Mouse (Mus musculus) forebrain, embryonic 15.5 days (tissue): ENCODE data around the gene Camk2g. TPM values are rescaled to one million over a fixed set of nuclear protein-coding genes. Genes with fewer than 3 reads are reported as not detected.
"Not testable (repeated sequence)": the region's sequence is repeated elsewhere in the genome, so short reads cannot be mapped to it uniquely, and the experiment has no call there.

Source experiments
- ATAC-seq: fragments of 200-750 bp; cut with Nextera tagmentation; replicated peaks from 2 replicates; pipeline ENCODE4 v1.8.0; 2017; ENCODE audit warnings: mild to moderate bottlenecking, moderate TSS enrichment, moderate library complexity
- H3K27ac ChIP-seq: fragments of 300-500 bp; sonication (generic); replicated peaks from 2 replicates; pipeline ENCODE4 v1.5.1; 2015; ENCODE audit warnings: mild to moderate bottlenecking, inconsistent platforms
- H3K27me3 ChIP-seq: fragments of 300-500 bp; sonication (generic); 2 replicates; pipeline ENCODE4 v1.6.1; 2015; ENCODE audit warnings: inconsistent platforms
- H3K36me3 ChIP-seq: fragments of 300-500 bp; sonication (generic); 2 replicates; pipeline ENCODE4 v1.6.1; 2015; ENCODE audit warnings: mild to moderate bottlenecking, inconsistent platforms
- H3K4me1 ChIP-seq: fragments of 300-500 bp; sonication (generic); 2 replicates; pipeline ENCODE4 v1.6.1; 2015; ENCODE audit warnings: inconsistent platforms
- H3K4me2 ChIP-seq: fragments of 300-500 bp; sonication (generic); replicated peaks from 2 replicates; pipeline ENCODE4 v1.6.1; 2015; ENCODE audit warnings: mild to moderate bottlenecking, inconsistent platforms
- H3K4me3 ChIP-seq: fragments of 300-500 bp; sonication (generic); 2 replicates; pipeline ENCODE4 v1.5.1; 2015; ENCODE audit warnings: mild to moderate bottlenecking, inconsistent platforms
- H3K9ac ChIP-seq: fragments of 300-500 bp; sonication (generic); replicated peaks from 2 replicates; pipeline ENCODE4 v1.6.1; 2015; ENCODE audit warnings: mild to moderate bottlenecking, inconsistent platforms
- H3K9me3 ChIP-seq: fragments of 300-500 bp; sonication (generic); 2 replicates; pipeline ENCODE4 v1.6.1; 2016; ENCODE audit warnings: inconsistent platforms
- WGBS: fragments of 180-500 bp; shearing (Covaris S2); methylation state at CpG from one replicate; pipeline ENCODE4 v1.1.7; 2015; ENCODE audit warnings: mixed read lengths; 5-methylcytosine and 5-hydroxymethylcytosine counted together
- polyA plus RNA-seq: library from polyadenylated mRNA; unstranded; fragments of >200 nt; fragmentation: Nextera tagmentation; extraction: Ambion mirVana; gene quantifications from 2 replicates; pipeline ENCODE4 v1.2.1, GENCODE M21; 2015

The Camk2g gene
- polyA plus RNA-seq, 1 experiment from 2014 or later: 95.6 TPM

- peaks cover 35% of the 10 kb centered on the region for H3K4me1 ChIP-seq
- H3K27me3 ChIP-seq: no peaks in the 10 kb centered on the region
- peak within 1 kb of the TSS; percentile 77 for H3K9ac ChIP-seq
- ATAC-seq: peak; percentile 93
- H3K27ac ChIP-seq: peak within 1 kb of the TSS; percentile 93
- no peaks in the 10 kb centered on the region for H3K9me3 ChIP-seq
- H3K4me2 ChIP-seq: peak within 1 kb of the TSS; percentile 69
- H3K36me3 ChIP-seq: peaks cover 34% of the 10 kb centered on the region
- peak within 1 kb of the TSS; percentile 58 for H3K4me3 ChIP-seq
- under 1% methylated on average over 80 of the region's 80 CpGs for WGBS
These were observed 86.4 kb downstream of the Camk2g start, which contains the start of gene Zswim8 for GRCm38 (mm10) chr14:20707201-20708190. Gene Zswim8, plus strand, starts transcription at chr14:20707552.

- Histone ChIP-seq H3K27ac (peak overlapping the region; percentile 94), H3K4me1 (peaks cover 58% of the 10 kb centered on the region), H3K36me3 (peaks cover 17% of the 10 kb centered on the region), H3K4me2 (peak overlapping the region; percentile 58), H3K9ac (peak overlapping the region; percentile 88), H3K4me3 (peak overlapping the region; percentile 91)
- WGBS: 8% methylated on average over 8 of the region's 8 CpGs
- H3K27me3 ChIP-seq, H3K9me3 ChIP-seq, ATAC-seq: not testable (repeated sequence)
These were observed 90.4 kb downstream of the Camk2g start for GRCm38 (mm10) chr14:20703461-20703860.

- Histone ChIP-seq H3K9ac (peak within 1 kb of the TSS; percentile 88), H3K4me1 (peaks cover 62% of the 10 kb centered on the region), H3K4me2 (peak within 1 kb of the TSS; percentile 58), H3K4me3 (peak within 1 kb of the TSS; percentile 91), H3K36me3 (peaks cover 19% of the 10 kb centered on the region), H3K9me3 (no peaks in the 10 kb centered on the region), H3K27me3 (no peaks in the 10 kb centered on the region), H3K27ac (peak within 1 kb of the TSS; percentile 94)
- ATAC-seq: peak; percentile 64
- WGBS: under 1% methylated on average over 61 of the region's 61 CpGs
These were observed 91.0 kb downstream of the Camk2g start, which contains the start of gene Chchd1 for GRCm38 (mm10) chr14:20702741-20703381. Gene Chchd1, plus strand, starts transcription at chr14:20703006.

- H3K9me3 ChIP-seq: no peaks in the 10 kb centered on the region
- H3K36me3 ChIP-seq: peaks cover 19% of the 10 kb centered on the region
- no peaks in the 10 kb centered on the region for H3K27me3 ChIP-seq
- WGBS: 17% methylated on average over 15 of the region's 15 CpGs
- peak overlapping the region; percentile 94 for H3K27ac ChIP-seq
- peak overlapping the region; percentile 58 for H3K4me2 ChIP-seq
- ATAC-seq: peak; percentile 35
- peak overlapping the region; percentile 88 for H3K9ac ChIP-seq
- peak overlapping the region; percentile 91 for H3K4me3 ChIP-seq
- H3K4me1 ChIP-seq: peaks cover 68% of the 10 kb centered on the region
These were observed 91.7 kb downstream of the Camk2g start for GRCm38 (mm10) chr14:20702096-20702740.

GRCm38 (mm10) chr14:20701554-20701953, 92.3 kb downstream of the Camk2g start:
- no peak for ATAC-seq
- Histone ChIP-seq H3K4me3 (peak overlapping the region; percentile 91; the same call in 1 of the 2 replicates), H3K4me2 (peak overlapping the region; percentile 58), H3K9me3 (no peaks in the 10 kb centered on the region), H3K27me3 (no peaks in the 10 kb centered on the region), H3K4me1 (peaks cover 70% of the 10 kb centered on the region), H3K36me3 (peaks cover 19% of the 10 kb centered on the region), H3K27ac (no peak overlapping the region), H3K9ac (peak overlapping the region; percentile 88)
- WGBS: 76% methylated on average over 8 of the region's 8 CpGs

- no peak for ATAC-seq
- H3K36me3 ChIP-seq: peaks cover 19% of the 10 kb centered on the region
- no peaks in the 10 kb centered on the region for H3K27me3 ChIP-seq
- H3K9me3 ChIP-seq: no peaks in the 10 kb centered on the region
- H3K4me1 ChIP-seq: peaks cover 79% of the 10 kb centered on the region
- no peak overlapping the region for H3K4me3 ChIP-seq
- no peak overlapping the region for H3K9ac ChIP-seq
- no peak overlapping the region for H3K27ac ChIP-seq
- WGBS: 82% methylated on average over 3 of the region's 3 CpGs
- no peak overlapping the region for H3K4me2 ChIP-seq
These were observed 93.5 kb downstream of the Camk2g start for GRCm38 (mm10) chr14:20700362-20700761.

- whole genome bisulfite sequencing: 84% methylated on average over 2 of the region's 2 CpGs
- H3K9me3 ChIP-seq: no peaks in the 10 kb centered on the region
- H3K4me1 ChIP-seq: peaks cover 77% of the 10 kb centered on the region
- H3K27me3 ChIP-seq: no peaks in the 10 kb centered on the region
- H3K36me3 ChIP-seq: peaks cover 16% of the 10 kb centered on the region
- H3K9ac ChIP-seq: 0 out of 2 replicates have a peak overlapping the region, but pooled peaks have one; percentile 10
- H3K4me3 ChIP-seq: no peak overlapping the region
- ATAC-seq: no peak
- H3K4me2 ChIP-seq: no peak overlapping the region
- no peak overlapping the region for H3K27ac ChIP-seq
These were observed 95.4 kb downstream of the Camk2g start for GRCm38 (mm10) chr14:20698515-20698914.

- no peak for ATAC-seq
- H3K27ac ChIP-seq: peak overlapping the region; percentile 9; the same call in 1 of the 2 replicates
- H3K36me3 ChIP-seq: peaks cover 30% of the 10 kb centered on the region
- H3K4me2 ChIP-seq: peak overlapping the region; percentile 76
- H3K9me3 ChIP-seq: no peaks in the 10 kb centered on the region
- 6% methylated on average over 1 of the region's 1 CpGs for WGBS
- H3K4me1 ChIP-seq: peaks cover 70% of the 10 kb centered on the region
- peak overlapping the region; percentile 92; the same call in 1 of the 2 replicates for H3K9ac ChIP-seq
- H3K27me3 ChIP-seq: no peaks in the 10 kb centered on the region
- peak overlapping the region; percentile 86 for H3K4me3 ChIP-seq
These were observed 96.9 kb downstream of the Camk2g start for GRCm38 (mm10) chr14:20696986-20697385.

- H3K4me2 ChIP-seq: peak overlapping the region; percentile 76
- no peaks in the 10 kb centered on the region for H3K27me3 ChIP-seq
- 14% methylated on average over 27 of the region's 27 CpGs for WGBS
- no peak for ATAC-seq
- peak overlapping the region; percentile 86 for H3K4me3 ChIP-seq
- no peaks in the 10 kb centered on the region for H3K9me3 ChIP-seq
- H3K27ac ChIP-seq: peak overlapping the region; percentile 98
- peaks cover 41% of the 10 kb centered on the region for H3K36me3 ChIP-seq
- H3K4me1 ChIP-seq: peaks cover 60% of the 10 kb centered on the region
- H3K9ac ChIP-seq: peak overlapping the region; percentile 92
These were observed 97.9 kb downstream of the Camk2g start for GRCm38 (mm10) chr14:20695761-20696520.

- WGBS: under 1% methylated on average over 111 of the region's 111 CpGs
- Histone ChIP-seq H3K27ac (peak within 1 kb of the TSS; percentile 98), H3K9ac (peak within 1 kb of the TSS; percentile 92), H3K36me3 (peaks cover 47% of the 10 kb centered on the region), H3K9me3 (no peaks in the 10 kb centered on the region), H3K4me3 (peak within 1 kb of the TSS; percentile 86), H3K4me2 (peak within 1 kb of the TSS; percentile 76), H3K4me1 (peaks cover 53% of the 10 kb centered on the region), H3K27me3 (no peaks in the 10 kb centered on the region)
- peak; percentile 92 for ATAC-seq
These were observed 98.8 kb downstream of the Camk2g start, which contains the start of gene Fut11 for GRCm38 (mm10) chr14:20694884-20695760. Gene Fut11, plus strand, starts transcription at chr14:20694968.
